Mouse (Mus musculus): ENCODE results near the gene Tbkbp1.

Gene Tbkbp1

GRCm38 (mm10) chr11:97156999-97157398, 5.7 kb upstream of the Tbkbp1 start:
- no peak for DNase-seq (ENCODE audit: low spot score)

- no peak for DNase-seq (ENCODE audit: low spot score)
Observed at GRCm38 (mm10) chr11:97152662-97153287, 1.5 kb upstream of the Tbkbp1 start.

- DNase-seq (ENCODE audit: low spot score) = no peak
Observed at GRCm38 (mm10) chr11:97152023-97152426, 730 bp upstream of the Tbkbp1 start.

- no peak for DNase-seq (ENCODE audit: low spot score)
Observed at GRCm38 (mm10) chr11:97150411-97151330, 624 bp downstream of the Tbkbp1 start.

- DNase-seq (ENCODE audit: low spot score) = no peak
Observed at GRCm38 (mm10) chr11:97149995-97150410, 1.3 kb downstream of the Tbkbp1 start.

- DNase-seq (ENCODE audit: low spot score) = no peak
Observed at GRCm38 (mm10) chr11:97149026-97149425, 2.3 kb downstream of the Tbkbp1 start.

- no peak for DNase-seq (ENCODE audit: low spot score)
Observed at GRCm38 (mm10) chr11:97148591-97148990, 2.7 kb downstream of the Tbkbp1 start.

- DNase-seq (ENCODE audit: low spot score) = no peak
Observed at GRCm38 (mm10) chr11:97147333-97147732, 4.0 kb downstream of the Tbkbp1 start.

GRCm38 (mm10) chr11:97146724-97147123, 4.6 kb downstream of the Tbkbp1 start:
- peak; percentile 61 for DNase-seq (ENCODE audit: low spot score)

- DNase-seq (ENCODE audit: low spot score) = no peak
Observed at GRCm38 (mm10) chr11:97145951-97146350, 5.3 kb downstream of the Tbkbp1 start.

- no peak for DNase-seq (ENCODE audit: low spot score)
Observed at GRCm38 (mm10) chr11:97145320-97145719, 6.0 kb downstream of the Tbkbp1 start.

- no peak for DNase-seq (ENCODE audit: low spot score)
Observed at GRCm38 (mm10) chr11:97143196-97143900, 7.9 kb downstream of the Tbkbp1 start.

GRCm38 (mm10) chr11:97142159-97142608, 9.1 kb downstream of the Tbkbp1 start:
- no peak for DNase-seq (ENCODE audit: low spot score)

- no peak for DNase-seq (ENCODE audit: low spot score)
Observed at GRCm38 (mm10) chr11:97140811-97141210, 10.5 kb downstream of the Tbkbp1 start.

- DNase-seq (ENCODE audit: low spot score) = no peak
Observed at GRCm38 (mm10) chr11:97139256-97139655, 12.0 kb downstream of the Tbkbp1 start.

- DNase-seq (ENCODE audit: low spot score) = no peak
Observed at GRCm38 (mm10) chr11:97138554-97139226, 12.6 kb downstream of the Tbkbp1 start.

- no peak for DNase-seq (ENCODE audit: low spot score)
Observed at GRCm38 (mm10) chr11:97133270-97133669, 18.0 kb downstream of the Tbkbp1 start.

GRCm38 (mm10) chr11:97132185-97132584, 19.1 kb downstream of the Tbkbp1 start:
- DNase-seq (ENCODE audit: low spot score) = no peak

- no peak for DNase-seq (ENCODE audit: low spot score)
Observed at GRCm38 (mm10) chr11:97131683-97132082, 19.6 kb downstream of the Tbkbp1 start.

- DNase-seq (ENCODE audit: low spot score) = no peak
Observed at GRCm38 (mm10) chr11:97130318-97130717, 21.0 kb downstream of the Tbkbp1 start.

GRCm38 (mm10) chr11:97128956-97129355, 22.3 kb downstream of the Tbkbp1 start:
- DNase-seq (ENCODE audit: low spot score) = no peak

Measured in c-Kit-positive CD71-positive TER-119-positive erythroid progenitor cells, embryonic 14.5 days (primary cell).